Mouse (Mus musculus): ENCODE data around the gene Rhbdl3. TPM values are rescaled to one million over a fixed set of nuclear protein-coding genes. Genes with fewer than 3 reads are reported as not detected.

The Rhbdl3 gene
- polyA plus RNA-seq, 1 experiment = 8.4 TPM

GRCm38 (mm10) chr11:80291004-80291403 lies 9.7 kb upstream of the Rhbdl3 start:
- no peak for TF ChIP-seq POLR2A (IDR thresholded peaks at IDR 0.05; ENCODE audit: extremely low read depth, insufficient read depth, low read length)
- 0 out of 2 replicates have a peak, but pooled peaks have one; percentile 4 for TF ChIP-seq CTCF (IDR thresholded peaks at IDR 0.05; ENCODE audit: extremely low read depth, insufficient read depth, low read length)
- Histone ChIP-seq H3K27ac (ENCODE audit: insufficient read depth, low read length) (no peak overlapping the region), H3K4me3 (ENCODE audit: insufficient read depth, low read length) (no peak overlapping the region), H3K4me1 (ENCODE audit: control insufficient read depth, insufficient read depth, low read length) (0 out of 2 replicates have a peak, but pooled peaks cover 3% of the 10 kb centered on the region)

DNA sequence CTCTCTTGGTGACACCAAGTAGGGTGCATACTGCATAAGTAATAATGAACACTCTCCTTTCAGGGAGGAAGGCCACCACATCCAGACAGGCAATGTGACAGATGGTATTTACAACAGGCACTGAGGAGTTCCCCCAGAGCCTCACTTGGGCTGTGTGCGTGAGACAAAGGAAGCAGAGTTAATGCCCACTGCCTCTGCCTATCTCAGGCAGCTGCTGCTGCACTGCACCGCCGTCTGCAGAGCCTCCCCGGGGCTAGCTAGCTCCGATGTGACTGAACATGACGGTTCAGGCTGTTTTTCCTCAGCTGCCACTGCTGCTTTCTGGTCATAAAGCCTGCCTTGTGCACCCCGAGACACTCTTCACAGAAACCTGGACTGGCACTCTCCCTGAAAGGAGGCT lies 8.2 kb upstream of the Rhbdl3 start:
- no peak overlapping the region for H3K4me3 ChIP-seq (ENCODE audit: insufficient read depth, low read length)
- TF ChIP-seq CTCF (IDR thresholded peaks at IDR 0.05; ENCODE audit: extremely low read depth, insufficient read depth, low read length) (no peak), POLR2A (IDR thresholded peaks at IDR 0.05; ENCODE audit: extremely low read depth, insufficient read depth, low read length) (no peak)
- H3K27ac ChIP-seq (ENCODE audit: insufficient read depth, low read length) = no peak overlapping the region
- H3K4me1 ChIP-seq (ENCODE audit: control insufficient read depth, insufficient read depth, low read length) = 0 out of 2 replicates have a peak, but pooled peaks cover 3% of the 10 kb centered on the region

GRCm38 (mm10) chr11:80295066-80295465 lies 5.6 kb upstream of the Rhbdl3 start:
- TF ChIP-seq CTCF (IDR thresholded peaks at IDR 0.05; ENCODE audit: extremely low read depth, insufficient read depth, low read length) = no peak
- no peak for TF ChIP-seq POLR2A (IDR thresholded peaks at IDR 0.05; ENCODE audit: extremely low read depth, insufficient read depth, low read length)
- 0 out of 2 replicates have a peak, but pooled peaks cover 3% of the 10 kb centered on the region for H3K4me1 ChIP-seq (ENCODE audit: control insufficient read depth, insufficient read depth, low read length)
- H3K4me3 ChIP-seq (ENCODE audit: insufficient read depth, low read length) = no peak overlapping the region
- no peak overlapping the region for H3K27ac ChIP-seq (ENCODE audit: insufficient read depth, low read length)

DNA sequence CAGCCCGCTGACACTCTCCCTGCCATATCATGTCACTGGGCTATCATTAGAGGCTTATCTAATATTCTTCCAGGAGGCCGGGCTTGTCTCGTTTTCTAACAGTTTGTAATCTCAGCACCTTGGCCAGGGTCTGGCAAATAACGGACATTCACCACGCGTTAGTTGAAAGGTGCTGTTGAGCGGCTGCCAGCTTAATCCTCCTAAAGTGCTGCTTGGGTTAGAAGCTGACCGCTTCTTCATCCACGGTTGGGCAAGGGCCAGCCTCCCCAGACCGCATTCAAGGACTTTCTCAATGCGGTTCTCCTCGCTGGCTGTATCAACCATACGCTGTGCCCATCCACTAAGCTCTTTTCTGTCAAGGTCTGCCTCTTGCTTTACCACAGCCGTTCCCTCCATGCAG lies 4.9 kb upstream of the Rhbdl3 start:
- TF ChIP-seq CTCF (IDR thresholded peaks at IDR 0.05; ENCODE audit: extremely low read depth, insufficient read depth, low read length) = no peak
- no peak for TF ChIP-seq POLR2A (IDR thresholded peaks at IDR 0.05; ENCODE audit: extremely low read depth, insufficient read depth, low read length)
- no peaks in the 10 kb centered on the region for H3K4me1 ChIP-seq (ENCODE audit: control insufficient read depth, insufficient read depth, low read length)
- no peak overlapping the region for H3K27ac ChIP-seq (ENCODE audit: insufficient read depth, low read length)
- no peak overlapping the region for H3K4me3 ChIP-seq (ENCODE audit: insufficient read depth, low read length)

GRCm38 (mm10) chr11:80299513-80300235 lies 1.0 kb upstream of the Rhbdl3 start:
- H3K27ac ChIP-seq (ENCODE audit: insufficient read depth, low read length) = no peak overlapping the region
- H3K4me3 ChIP-seq (ENCODE audit: insufficient read depth, low read length) = no peak overlapping the region
- 0 out of 2 replicates have a peak, but pooled peaks cover 3% of the 10 kb centered on the region for H3K4me1 ChIP-seq (ENCODE audit: control insufficient read depth, insufficient read depth, low read length)
- TF ChIP-seq POLR2A (IDR thresholded peaks at IDR 0.05; ENCODE audit: extremely low read depth, insufficient read depth, low read length) (no peak), CTCF (IDR thresholded peaks at IDR 0.05; ENCODE audit: extremely low read depth, insufficient read depth, low read length) (no peak)

DNA sequence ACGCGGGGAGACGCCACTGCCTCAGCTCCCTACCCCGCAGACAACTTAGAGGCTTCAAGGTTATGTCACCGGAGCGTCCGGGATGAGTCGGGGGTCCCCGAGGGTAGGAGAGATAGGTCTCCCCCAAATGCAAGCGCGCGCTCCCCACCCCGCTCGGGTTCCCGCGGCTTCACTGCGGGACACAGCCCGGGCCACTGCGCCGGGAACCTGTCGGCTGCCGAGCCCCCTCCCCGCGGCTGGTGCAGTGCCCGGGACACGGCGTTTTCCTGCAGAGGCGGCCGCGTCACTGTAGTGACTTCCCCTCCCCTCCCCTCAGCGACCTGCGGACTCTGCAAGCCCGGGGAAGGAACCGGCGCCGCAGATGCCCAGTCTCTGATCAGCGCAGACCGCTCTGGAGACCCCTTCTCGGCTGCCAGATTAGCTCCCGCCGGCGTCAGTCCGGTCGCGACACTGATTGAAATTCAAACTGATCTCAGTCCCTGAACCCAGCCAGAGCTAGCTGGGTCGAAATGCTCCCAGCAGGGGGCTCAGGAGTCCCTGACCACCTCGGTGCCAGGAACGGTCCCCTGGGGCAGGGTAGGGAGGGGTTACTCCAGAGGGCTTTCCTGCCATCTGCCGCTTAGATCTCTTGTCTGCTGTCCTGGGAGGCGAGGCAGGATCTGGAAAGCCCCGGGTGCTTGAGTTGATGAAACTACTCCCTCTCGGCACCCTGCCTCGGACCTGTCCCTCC lies 769 bp downstream of the Rhbdl3 start:
- TF ChIP-seq CTCF (IDR thresholded peaks at IDR 0.05; ENCODE audit: extremely low read depth, insufficient read depth, low read length) (no peak), POLR2A (IDR thresholded peaks at IDR 0.05; ENCODE audit: extremely low read depth, insufficient read depth, low read length) (no peak)
- Histone ChIP-seq H3K27ac (ENCODE audit: insufficient read depth, low read length) (no peak overlapping the region), H3K4me1 (ENCODE audit: control insufficient read depth, insufficient read depth, low read length) (0 out of 2 replicates have a peak, but pooled peaks cover 3% of the 10 kb centered on the region), H3K4me3 (ENCODE audit: insufficient read depth, low read length) (peak overlapping the region; percentile 44)

GRCm38 (mm10) chr11:80302046-80302390 lies 1.3 kb downstream of the Rhbdl3 start:
- Histone ChIP-seq H3K4me3 (ENCODE audit: insufficient read depth, low read length) (peak overlapping the region; percentile 44), H3K4me1 (ENCODE audit: control insufficient read depth, insufficient read depth, low read length) (0 out of 2 replicates have a peak, but pooled peaks cover 3% of the 10 kb centered on the region), H3K27ac (ENCODE audit: insufficient read depth, low read length) (no peak overlapping the region)
- TF ChIP-seq CTCF (IDR thresholded peaks at IDR 0.05; ENCODE audit: extremely low read depth, insufficient read depth, low read length) (no peak), POLR2A (IDR thresholded peaks at IDR 0.05; ENCODE audit: extremely low read depth, insufficient read depth, low read length) (no peak)

DNA sequence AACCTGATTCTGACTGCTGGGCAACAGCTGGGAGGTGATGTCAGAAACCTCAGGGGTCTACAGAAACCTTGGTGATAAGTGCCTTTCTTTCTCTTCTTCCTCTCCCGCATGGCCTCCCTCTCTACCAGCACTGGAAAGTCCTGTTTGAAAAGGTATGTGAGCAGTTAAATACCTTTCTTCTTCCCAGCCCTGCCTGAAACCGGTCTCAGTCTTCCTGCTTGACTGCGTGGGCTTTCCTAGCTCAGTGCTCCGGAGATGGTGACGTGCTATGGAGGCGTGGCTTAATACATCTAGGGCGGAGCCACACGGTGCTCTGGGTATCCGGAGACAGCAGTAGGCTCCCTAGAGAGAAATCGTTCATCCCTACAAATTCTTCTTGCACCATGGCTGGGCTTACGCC lies 1.8 kb downstream of the Rhbdl3 start:
- no peak overlapping the region for H3K27ac ChIP-seq (ENCODE audit: insufficient read depth, low read length)
- peak; percentile 90 for TF ChIP-seq POLR2A (IDR thresholded peaks at IDR 0.05; ENCODE audit: extremely low read depth, insufficient read depth, low read length)
- no peak for TF ChIP-seq CTCF (IDR thresholded peaks at IDR 0.05; ENCODE audit: extremely low read depth, insufficient read depth, low read length)
- 0 out of 2 replicates have a peak, but pooled peaks cover 3% of the 10 kb centered on the region for H3K4me1 ChIP-seq (ENCODE audit: control insufficient read depth, insufficient read depth, low read length)
- H3K4me3 ChIP-seq (ENCODE audit: insufficient read depth, low read length) = peak overlapping the region; percentile 44

- H3K4me3 ChIP-seq (ENCODE audit: insufficient read depth, low read length) = no peak overlapping the region
- H3K27ac ChIP-seq (ENCODE audit: insufficient read depth, low read length) = no peak overlapping the region
- 0 out of 2 replicates have a peak, but pooled peaks cover 3% of the 10 kb centered on the region for H3K4me1 ChIP-seq (ENCODE audit: control insufficient read depth, insufficient read depth, low read length)
- TF ChIP-seq POLR2A (IDR thresholded peaks at IDR 0.05; ENCODE audit: extremely low read depth, insufficient read depth, low read length) (no peak), CTCF (IDR thresholded peaks at IDR 0.05; ENCODE audit: extremely low read depth, insufficient read depth, low read length) (0 out of 2 replicates have a peak, but pooled peaks have one; percentile 11)
These were observed 3.0 kb downstream of the Rhbdl3 start for GRCm38 (mm10) chr11:80303746-80304145.

Measured in cortical plate, adult 2 months (tissue).